Mouse (Mus musculus): Measurements from ENCODE around the gene Zg16. TPM values are rescaled to one million over a fixed set of nuclear protein-coding genes. Genes with fewer than 3 reads are reported as not detected.

The Zg16 gene
- polyA plus RNA-seq, 1 experiment, result 1.2 TPM

- no peaks in the 10 kb centered on the region for H3K27me3 ChIP-seq (ENCODE audit: control insufficient read depth, insufficient read depth, low read length)
- no peaks in the 10 kb centered on the region for H3K36me3 ChIP-seq (ENCODE audit: control insufficient read depth, insufficient read depth, low read length)
- 12% methylated on average over 10 of the region's 10 CpGs for WGBS
- peak overlapping the region; percentile 32 for H3K27ac ChIP-seq (ENCODE audit: control insufficient read depth, insufficient read depth, low read length)
- H3K4me1 ChIP-seq (replicated peaks; ENCODE audit: control insufficient read depth, insufficient read depth, low read length), result peaks cover 58% of the 10 kb centered on the region
- DNase-seq, result no peak
- no peak for TF ChIP-seq CTCF (IDR thresholded peaks at IDR 0.05; ENCODE audit: borderline replicate concordance, control insufficient read depth, extremely low read depth, insufficient read depth, low read length, poor library complexity)
- TF ChIP-seq POLR2A (IDR thresholded peaks at IDR 0.05; ENCODE audit: control insufficient read depth, extremely low read depth, insufficient read depth, low read length, poor library complexity), result no peak
- peak overlapping the region; percentile 85 for H3K4me3 ChIP-seq (ENCODE audit: control insufficient read depth, insufficient read depth, low read length)
Measured at GRCm38 (mm10) chr7:127016081-127016480, 71.0 kb downstream of the Zg16 start.

- H3K4me3 ChIP-seq (ENCODE audit: control insufficient read depth, insufficient read depth, low read length), result no peak overlapping the region
- WGBS, result 93% methylated on average over 12 of the region's 12 CpGs
- H3K27me3 ChIP-seq (ENCODE audit: control insufficient read depth, insufficient read depth, low read length), result no peaks in the 10 kb centered on the region
- TF ChIP-seq POLR2A (IDR thresholded peaks at IDR 0.05; ENCODE audit: control insufficient read depth, extremely low read depth, insufficient read depth, low read length, poor library complexity) (no peak), CTCF (IDR thresholded peaks at IDR 0.05; ENCODE audit: borderline replicate concordance, control insufficient read depth, extremely low read depth, insufficient read depth, low read length, poor library complexity) (no peak)
- no peak overlapping the region; the same call in 1 of the 2 replicates for H3K27ac ChIP-seq (ENCODE audit: control insufficient read depth, insufficient read depth, low read length)
- no peak for DNase-seq
- H3K36me3 ChIP-seq (ENCODE audit: control insufficient read depth, insufficient read depth, low read length), result no peaks in the 10 kb centered on the region
- peaks cover 50% of the 10 kb centered on the region for H3K4me1 ChIP-seq (replicated peaks; ENCODE audit: control insufficient read depth, insufficient read depth, low read length)
Measured at GRCm38 (mm10) chr7:127014993-127015392, 72.1 kb downstream of the Zg16 start.

GRCm38 (mm10) chr7:127014320-127014719 lies 72.8 kb downstream of the Zg16 start, which contains the start of gene Mvp:
Gene Mvp (minus strand): TSS chr7:127014621.
- Histone ChIP-seq H3K36me3 (ENCODE audit: control insufficient read depth, insufficient read depth, low read length) (no peaks in the 10 kb centered on the region), H3K4me3 (ENCODE audit: control insufficient read depth, insufficient read depth, low read length) (peak within 1 kb of the TSS; percentile 79), H3K27ac (ENCODE audit: control insufficient read depth, insufficient read depth, low read length) (peak within 1 kb of the TSS; percentile 76), H3K4me1 (replicated peaks; ENCODE audit: control insufficient read depth, insufficient read depth, low read length) (peaks cover 43% of the 10 kb centered on the region), H3K27me3 (ENCODE audit: control insufficient read depth, insufficient read depth, low read length) (no peaks in the 10 kb centered on the region)
- peak; percentile 59 for DNase-seq
- TF ChIP-seq CTCF (IDR thresholded peaks at IDR 0.05; ENCODE audit: borderline replicate concordance, control insufficient read depth, extremely low read depth, insufficient read depth, low read length, poor library complexity), result no peak
- TF ChIP-seq POLR2A (IDR thresholded peaks at IDR 0.05; ENCODE audit: control insufficient read depth, extremely low read depth, insufficient read depth, low read length, poor library complexity), result peak; percentile 43; the same call in 1 of the 2 replicates
- 2% methylated on average over 11 of the region's 11 CpGs for WGBS

- no peaks in the 10 kb centered on the region for H3K27me3 ChIP-seq (ENCODE audit: control insufficient read depth, insufficient read depth, low read length)
- no peak overlapping the region for H3K27ac ChIP-seq (ENCODE audit: control insufficient read depth, insufficient read depth, low read length)
- H3K4me3 ChIP-seq (ENCODE audit: control insufficient read depth, insufficient read depth, low read length), result no peak overlapping the region
- DNase-seq, result no peak
- peaks cover 38% of the 10 kb centered on the region for H3K4me1 ChIP-seq (replicated peaks; ENCODE audit: control insufficient read depth, insufficient read depth, low read length)
- H3K36me3 ChIP-seq (ENCODE audit: control insufficient read depth, insufficient read depth, low read length), result no peaks in the 10 kb centered on the region
- WGBS, result 97% methylated on average over 6 of the region's 6 CpGs
- no peak for TF ChIP-seq POLR2A (IDR thresholded peaks at IDR 0.05; ENCODE audit: control insufficient read depth, extremely low read depth, insufficient read depth, low read length, poor library complexity)
- TF ChIP-seq CTCF (IDR thresholded peaks at IDR 0.05; ENCODE audit: borderline replicate concordance, control insufficient read depth, extremely low read depth, insufficient read depth, low read length, poor library complexity), result no peak
Measured at GRCm38 (mm10) chr7:127013385-127013784, 73.7 kb downstream of the Zg16 start.

- Histone ChIP-seq H3K27ac (ENCODE audit: control insufficient read depth, insufficient read depth, low read length) (no peak overlapping the region), H3K27me3 (ENCODE audit: control insufficient read depth, insufficient read depth, low read length) (no peaks in the 10 kb centered on the region), H3K4me1 (replicated peaks; ENCODE audit: control insufficient read depth, insufficient read depth, low read length) (peaks cover 34% of the 10 kb centered on the region), H3K4me3 (ENCODE audit: control insufficient read depth, insufficient read depth, low read length) (no peak overlapping the region), H3K36me3 (ENCODE audit: control insufficient read depth, insufficient read depth, low read length) (no peaks in the 10 kb centered on the region)
- DNase-seq, result no peak
- 96% methylated on average over 10 of the region's 10 CpGs for WGBS
- TF ChIP-seq CTCF (IDR thresholded peaks at IDR 0.05; ENCODE audit: borderline replicate concordance, control insufficient read depth, extremely low read depth, insufficient read depth, low read length, poor library complexity), result no peak
- TF ChIP-seq POLR2A (IDR thresholded peaks at IDR 0.05; ENCODE audit: control insufficient read depth, extremely low read depth, insufficient read depth, low read length, poor library complexity), result no peak
Measured at GRCm38 (mm10) chr7:127012845-127013244, 74.3 kb downstream of the Zg16 start.

- no peak overlapping the region for H3K27ac ChIP-seq (ENCODE audit: control insufficient read depth, insufficient read depth, low read length)
- H3K4me3 ChIP-seq (ENCODE audit: control insufficient read depth, insufficient read depth, low read length), result no peak overlapping the region
- no peak for DNase-seq
- peaks cover 30% of the 10 kb centered on the region for H3K4me1 ChIP-seq (replicated peaks; ENCODE audit: control insufficient read depth, insufficient read depth, low read length)
- no peak for TF ChIP-seq CTCF (IDR thresholded peaks at IDR 0.05; ENCODE audit: borderline replicate concordance, control insufficient read depth, extremely low read depth, insufficient read depth, low read length, poor library complexity)
- no peak for TF ChIP-seq POLR2A (IDR thresholded peaks at IDR 0.05; ENCODE audit: control insufficient read depth, extremely low read depth, insufficient read depth, low read length, poor library complexity)
- no peaks in the 10 kb centered on the region for H3K27me3 ChIP-seq (ENCODE audit: control insufficient read depth, insufficient read depth, low read length)
- WGBS, result 96% methylated on average over 6 of the region's 6 CpGs
- no peaks in the 10 kb centered on the region for H3K36me3 ChIP-seq (ENCODE audit: control insufficient read depth, insufficient read depth, low read length)
Measured at GRCm38 (mm10) chr7:127012374-127012773, 74.8 kb downstream of the Zg16 start.

- 89% methylated on average over 2 of the region's 2 CpGs for WGBS
- no peaks in the 10 kb centered on the region for H3K27me3 ChIP-seq (ENCODE audit: control insufficient read depth, insufficient read depth, low read length)
- no peak overlapping the region for H3K27ac ChIP-seq (ENCODE audit: control insufficient read depth, insufficient read depth, low read length)
- TF ChIP-seq POLR2A (IDR thresholded peaks at IDR 0.05; ENCODE audit: control insufficient read depth, extremely low read depth, insufficient read depth, low read length, poor library complexity), result no peak
- peaks cover 30% of the 10 kb centered on the region for H3K4me1 ChIP-seq (replicated peaks; ENCODE audit: control insufficient read depth, insufficient read depth, low read length)
- H3K4me3 ChIP-seq (ENCODE audit: control insufficient read depth, insufficient read depth, low read length), result no peak overlapping the region
- H3K36me3 ChIP-seq (ENCODE audit: control insufficient read depth, insufficient read depth, low read length), result no peaks in the 10 kb centered on the region
- no peak for DNase-seq
Measured at GRCm38 (mm10) chr7:127011717-127012116, 75.4 kb downstream of the Zg16 start.
